Mouse (Mus musculus) embryonic fibroblast, embryonic 13.5 days (primary cell): ENCODE results near the gene Map3k21.

ENCODE experiments used
- CTCF ChIP-seq: IDR thresholded peaks from 2 replicates; pipeline ENCODE4 v1.5.1; 2011; ENCODE audit warnings: mild to moderate bottlenecking, control low read depth, low read length, moderate library complexity, borderline replicate concordance; ENCODE audit not compliant: insufficient read depth
- POLR2A ChIP-seq: IDR thresholded peaks from 2 replicates; pipeline ENCODE4 v1.6.1; 2011; ENCODE audit warnings: low read depth, mild to moderate bottlenecking, control low read depth, low read length, moderate library complexity

- TF ChIP-seq POLR2A: no peak
- TF ChIP-seq CTCF: no peak
Measured at GRCm38 (mm10) chr8:125909661-125910364, 437 bp upstream of the Map3k21 start.
